Mouse (Mus musculus): ENCODE results near the gene Tm9sf4. TPM values are rescaled to one million over a fixed set of nuclear protein-coding genes. Genes with fewer than 3 reads are reported as not detected.

The Tm9sf4 gene
- total and polyA plus RNA-seq, 3 experiments: 34.5 to 51.8 (median 43.3) TPM

- Histone ChIP-seq H3K79me2 (replicated peaks; ENCODE audit: control insufficient read depth, insufficient read depth, low read length) (no peaks in the 10 kb centered on the region), H3K27me3 (ENCODE audit: control insufficient read depth, insufficient read depth, low read length) (no peaks in the 10 kb centered on the region), H3K4me3 (no peak overlapping the region), H3K4me1 (ENCODE audit: control insufficient read depth, insufficient read depth, low read length) (peaks cover 3% of the 10 kb centered on the region), H3K9ac (ENCODE audit: low read depth, low read length) (no peak overlapping the region), H3K27ac (no peak overlapping the region), H3K36me3 (ENCODE audit: control insufficient read depth, insufficient read depth, low read length) (no peaks in the 10 kb centered on the region)
- WGBS: 71% methylated on average over 3 of the region's 3 CpGs
- intact Hi-C loops (cut with DNase I): no loop called here
- TF ChIP-seq EP300 (IDR thresholded peaks at IDR 0.05; ENCODE audit: insufficient read depth, low read depth, low read length): no peak
- no peak for TF ChIP-seq POLR2A (IDR thresholded peaks at IDR 0.05; ENCODE audit: insufficient read depth, low read depth, low read length)
- TF ChIP-seq CTCF (IDR thresholded peaks at IDR 0.05): no peak
- no peak for DNase-seq
Measured at GRCm38 (mm10) chr2:153218516-153218915, 57.4 kb downstream of the Tm9sf4 start.

- Histone ChIP-seq H3K36me3 (ENCODE audit: control insufficient read depth, insufficient read depth, low read length) (no peaks in the 10 kb centered on the region), H3K4me3 (no peak overlapping the region), H3K27ac (no peak overlapping the region), H3K79me2 (replicated peaks; ENCODE audit: control insufficient read depth, insufficient read depth, low read length) (no peaks in the 10 kb centered on the region), H3K4me1 (ENCODE audit: control insufficient read depth, insufficient read depth, low read length) (peaks cover 5% of the 10 kb centered on the region; the same call in 1 of the 2 replicates), H3K9ac (ENCODE audit: low read depth, low read length) (no peak overlapping the region), H3K27me3 (ENCODE audit: control insufficient read depth, insufficient read depth, low read length) (no peaks in the 10 kb centered on the region)
- intact Hi-C loops (cut with DNase I): no loop called here
- TF ChIP-seq POLR2A (IDR thresholded peaks at IDR 0.05; ENCODE audit: insufficient read depth, low read depth, low read length): no peak
- TF ChIP-seq CTCF (IDR thresholded peaks at IDR 0.05): no peak
- no peak for TF ChIP-seq EP300 (IDR thresholded peaks at IDR 0.05; ENCODE audit: insufficient read depth, low read depth, low read length)
- no peak for DNase-seq
- 73% methylated on average over 4 of the region's 4 CpGs for WGBS
Measured at GRCm38 (mm10) chr2:153221620-153222019, 60.5 kb downstream of the Tm9sf4 start.

- H3K4me3 ChIP-seq: no peak overlapping the region
- no peaks in the 10 kb centered on the region for H3K27me3 ChIP-seq (ENCODE audit: control insufficient read depth, insufficient read depth, low read length)
- intact Hi-C loops (cut with DNase I): no loop called here
- no peak for DNase-seq
- no peaks in the 10 kb centered on the region for H3K36me3 ChIP-seq (ENCODE audit: control insufficient read depth, insufficient read depth, low read length)
- H3K27ac ChIP-seq: no peak overlapping the region
- no peaks in the 10 kb centered on the region for H3K79me2 ChIP-seq (replicated peaks; ENCODE audit: control insufficient read depth, insufficient read depth, low read length)
- H3K4me1 ChIP-seq (ENCODE audit: control insufficient read depth, insufficient read depth, low read length): peaks cover 5% of the 10 kb centered on the region; the same call in 1 of the 2 replicates
- H3K9ac ChIP-seq (ENCODE audit: low read depth, low read length): no peak overlapping the region
- TF ChIP-seq CTCF (IDR thresholded peaks at IDR 0.05): no peak
- no peak for TF ChIP-seq POLR2A (IDR thresholded peaks at IDR 0.05; ENCODE audit: insufficient read depth, low read depth, low read length)
- TF ChIP-seq EP300 (IDR thresholded peaks at IDR 0.05; ENCODE audit: insufficient read depth, low read depth, low read length): no peak
Measured at GRCm38 (mm10) chr2:153222130-153222529, 61.0 kb downstream of the Tm9sf4 start.

- TF ChIP-seq CTCF (IDR thresholded peaks at IDR 0.05): no peak
- intact Hi-C loops (cut with DNase I): no loop called here
- WGBS: 94% methylated on average over 2 of the region's 2 CpGs
- H3K4me1 ChIP-seq (ENCODE audit: control insufficient read depth, insufficient read depth, low read length): peaks cover 5% of the 10 kb centered on the region; the same call in 1 of the 2 replicates
- H3K36me3 ChIP-seq (ENCODE audit: control insufficient read depth, insufficient read depth, low read length): no peaks in the 10 kb centered on the region
- H3K27ac ChIP-seq: no peak overlapping the region
- no peak for DNase-seq
- H3K79me2 ChIP-seq (replicated peaks; ENCODE audit: control insufficient read depth, insufficient read depth, low read length): no peaks in the 10 kb centered on the region
- H3K4me3 ChIP-seq: no peak overlapping the region
- H3K9ac ChIP-seq (ENCODE audit: low read depth, low read length): no peak overlapping the region
- H3K27me3 ChIP-seq (ENCODE audit: control insufficient read depth, insufficient read depth, low read length): no peaks in the 10 kb centered on the region
Measured at GRCm38 (mm10) chr2:153222566-153222965, 61.5 kb downstream of the Tm9sf4 start.

- peak; percentile 55 to 65 for DNase-seq
Measured at GRCm38 (mm10) chr2:153224946-153225594, 64.0 kb downstream of the Tm9sf4 start, which contains the start of gene Tspyl3. Gene Tspyl3 (minus strand): TSS chr2:153225441.

GRCm38 (mm10) chr2:153225595-153225953 lies 64.5 kb downstream of the Tm9sf4 start:
- Histone ChIP-seq H3K9ac (ENCODE audit: low read depth, low read length) (peak overlapping the region; percentile 90; the same call in 1 of the 2 replicates), H3K36me3 (ENCODE audit: control insufficient read depth, insufficient read depth, low read length) (no peaks in the 10 kb centered on the region), H3K4me3 (peak overlapping the region; percentile 54), H3K27me3 (ENCODE audit: control insufficient read depth, insufficient read depth, low read length) (no peaks in the 10 kb centered on the region), H3K4me1 (ENCODE audit: control insufficient read depth, insufficient read depth, low read length) (peaks cover 5% of the 10 kb centered on the region; the same call in 1 of the 2 replicates), H3K27ac (no peak overlapping the region; the same call in 1 of the 2 replicates), H3K79me2 (replicated peaks; ENCODE audit: control insufficient read depth, insufficient read depth, low read length) (no peaks in the 10 kb centered on the region)
- no peak for DNase-seq
- TF ChIP-seq POLR2A (IDR thresholded peaks at IDR 0.05; ENCODE audit: insufficient read depth, low read depth, low read length) (no peak), CTCF (IDR thresholded peaks at IDR 0.05) (no peak), EP300 (IDR thresholded peaks at IDR 0.05; ENCODE audit: insufficient read depth, low read depth, low read length) (no peak)
- intact Hi-C loops (cut with DNase I): no loop called here
- 16% methylated on average over 3 of the region's 3 CpGs for WGBS

More at GRCm38 (mm10) chr2:153224946-153225594, 64.0 kb downstream of the Tm9sf4 start, which contains the start of gene Tspyl3:
- 6% methylated on average over 31 of the region's 31 CpGs for WGBS
- intact Hi-C loops (cut with DNase I): no loop called here
- Histone ChIP-seq H3K36me3 (ENCODE audit: control insufficient read depth, insufficient read depth, low read length) (no peaks in the 10 kb centered on the region), H3K79me2 (replicated peaks; ENCODE audit: control insufficient read depth, insufficient read depth, low read length) (no peaks in the 10 kb centered on the region), H3K27me3 (ENCODE audit: control insufficient read depth, insufficient read depth, low read length) (no peaks in the 10 kb centered on the region), H3K4me1 (ENCODE audit: control insufficient read depth, insufficient read depth, low read length) (peaks cover 5% of the 10 kb centered on the region; the same call in 1 of the 2 replicates), H3K9ac (ENCODE audit: low read depth, low read length) (peak within 1 kb of the TSS; percentile 90), H3K27ac (peak within 1 kb of the TSS; percentile 67), H3K4me3 (peak within 1 kb of the TSS; percentile 54)
- TF ChIP-seq EP300 (IDR thresholded peaks at IDR 0.05; ENCODE audit: insufficient read depth, low read depth, low read length): no peak
- TF ChIP-seq POLR2A (IDR thresholded peaks at IDR 0.05; ENCODE audit: insufficient read depth, low read depth, low read length): no peak
- TF ChIP-seq CTCF (IDR thresholded peaks at IDR 0.05): no peak
